Mouse (Mus musculus) liver, adult 2 months (tissue): ENCODE data around the gene Rorb.

ENCODE experiments used
- CTCF ChIP-seq: fragments of 200-500 bp; IDR thresholded peaks from 2 replicates; pipeline ENCODE4 v1.5.1; 2011; ENCODE audit warnings: low read depth, low read length, control low read depth
- POLR2A ChIP-seq: fragments of 200-500 bp; IDR thresholded peaks from 2 replicates; pipeline ENCODE4 v1.6.1; 2011; ENCODE audit warnings: low read length, control low read depth; ENCODE audit not compliant: insufficient read depth; ENCODE audit errors: extremely low read depth

- no peak for TF ChIP-seq CTCF
- TF ChIP-seq POLR2A: no peak
Measured at GRCm38 (mm10) chr19:18905511-18905910, 205.5 kb downstream of the Rorb start.
